Mouse (Mus musculus): ENCODE data around the gene Rims1. TPM values are rescaled to one million over a fixed set of nuclear protein-coding genes. Genes with fewer than 3 reads are reported as not detected.
A peak's percentile ranks its signal among the peaks of the same experiment; 100 is the strongest.

The Rims1 gene
- total RNA-seq (2021) (under 1 TPM; 0.29 to 0.34 TPM), polyA plus RNA-seq (2012; rRNA removed) (0.06 TPM in 1 of 2 replicates, not detected in the other)
- long read RNA-seq: 0 reads

GRCm38 (mm10) chr1:22805726-22806625 lies at the start of gene Rims1:
Rims1 (minus strand) TSS chr1:22805994.
- H3K36me3 ChIP-seq (ENCODE audit: control insufficient read depth, insufficient read depth, low read length): no peaks in the 10 kb centered on the region
- intact Hi-C loops (cut with DNase I): loop anchor here (10.0 kb wide), 1 partner anchor 329 kb away; no protein-coding TSS in a partner anchor
- peak; percentile 39 to 53 for DNase-seq
- peak within 1 kb of the TSS; percentile 45 for H3K4me3 ChIP-seq
- no peaks in the 10 kb centered on the region for H3K79me2 ChIP-seq (replicated peaks; ENCODE audit: control insufficient read depth, insufficient read depth, low read length)
- H3K27me3 ChIP-seq (ENCODE audit: control insufficient read depth, insufficient read depth, low read length): peaks cover 9% of the 10 kb centered on the region
- no peak within 1 kb of the TSS for H3K27ac ChIP-seq
- WGBS: 1% methylated on average over 58 of the region's 76 CpGs
- TF ChIP-seq CTCF (IDR thresholded peaks at IDR 0.05) (no peak), POLR2A (IDR thresholded peaks at IDR 0.05; ENCODE audit: insufficient read depth, low read depth, low read length) (no peak), EP300 (IDR thresholded peaks at IDR 0.05; ENCODE audit: insufficient read depth, low read depth, low read length) (no peak)
- peak within 1 kb of the TSS; percentile 56 for H3K9ac ChIP-seq (ENCODE audit: low read depth, low read length)
- no peaks in the 10 kb centered on the region for H3K4me1 ChIP-seq (ENCODE audit: control insufficient read depth, insufficient read depth, low read length)

DNA sequence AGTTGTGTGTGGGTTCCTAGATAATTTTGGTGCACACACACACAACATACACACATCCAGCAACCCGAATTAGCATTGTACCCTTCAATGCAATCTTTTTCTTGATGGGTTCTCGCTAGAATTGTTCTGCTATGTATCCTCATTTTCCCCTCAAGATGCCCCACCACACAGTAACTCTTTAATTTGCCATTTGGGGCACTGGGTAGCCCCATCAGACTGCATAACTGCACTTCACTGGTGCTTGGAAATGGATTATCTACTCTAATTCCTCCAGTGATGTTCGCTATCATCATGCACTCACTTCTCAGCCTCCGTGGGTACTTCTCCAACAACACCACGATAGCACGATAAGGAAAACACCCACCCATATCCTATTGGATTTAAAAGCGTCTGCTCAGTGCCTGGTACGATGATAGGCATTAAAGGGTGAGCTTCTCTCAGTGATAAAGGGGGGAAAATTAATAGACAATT lies 867 bp upstream of the Rims1 start:
- Histone ChIP-seq H3K27me3 (ENCODE audit: control insufficient read depth, insufficient read depth, low read length) (peaks cover 9% of the 10 kb centered on the region), H3K4me1 (ENCODE audit: control insufficient read depth, insufficient read depth, low read length) (no peaks in the 10 kb centered on the region), H3K27ac (no peak overlapping the region), H3K9ac (ENCODE audit: low read depth, low read length) (no peak overlapping the region), H3K4me3 (no peak overlapping the region), H3K79me2 (replicated peaks; ENCODE audit: control insufficient read depth, insufficient read depth, low read length) (no peaks in the 10 kb centered on the region), H3K36me3 (ENCODE audit: control insufficient read depth, insufficient read depth, low read length) (no peaks in the 10 kb centered on the region)
- intact Hi-C loops (cut with DNase I): loop anchor here (10.0 kb wide), 1 partner anchor 328 kb away; no protein-coding TSS in a partner anchor
- 23% methylated on average over 8 of the region's 8 CpGs for WGBS
- no peak for DNase-seq
- TF ChIP-seq CTCF (IDR thresholded peaks at IDR 0.05): no peak
- TF ChIP-seq EP300 (IDR thresholded peaks at IDR 0.05; ENCODE audit: insufficient read depth, low read depth, low read length): no peak
- TF ChIP-seq POLR2A (IDR thresholded peaks at IDR 0.05; ENCODE audit: insufficient read depth, low read depth, low read length): no peak

DNA sequence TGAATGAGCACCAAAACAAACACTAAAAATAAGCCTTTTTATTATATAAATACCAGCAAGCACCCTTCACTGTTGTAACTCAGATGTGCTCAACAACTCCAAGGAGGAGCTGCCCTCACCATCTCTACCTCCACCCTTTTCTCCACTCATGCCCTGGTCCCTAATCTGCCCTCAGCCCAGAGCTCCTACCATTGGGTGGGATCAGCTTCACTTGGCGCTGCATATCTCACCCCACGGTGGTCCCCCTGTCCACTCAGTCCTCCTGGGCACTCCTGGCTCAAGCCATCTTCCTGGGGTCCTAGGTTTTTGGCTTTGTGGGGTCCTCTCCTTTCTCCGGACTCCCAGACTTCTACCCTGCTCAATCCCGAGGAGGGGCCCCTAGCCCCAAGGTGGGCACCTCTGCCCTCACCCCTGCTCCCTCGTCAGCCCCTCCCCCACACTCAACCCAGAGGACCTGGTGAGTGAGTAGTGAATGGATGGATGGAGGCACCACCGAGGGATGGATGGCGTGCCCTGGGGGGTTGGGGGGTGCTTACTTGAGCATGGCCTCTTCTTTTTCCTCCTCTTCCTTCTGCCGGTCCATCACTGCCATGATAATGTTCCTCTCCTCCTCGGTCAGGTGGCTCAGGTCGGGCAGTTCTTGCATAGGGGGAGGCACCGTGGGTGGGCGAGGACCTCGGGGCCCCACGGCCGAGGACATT lies 619 bp downstream of the Rims1 start:
- WGBS: 11% methylated on average over 15 of the region's 15 CpGs
- DNase-seq: no peak
- no peak overlapping the region for H3K27ac ChIP-seq
- intact Hi-C loops (cut with DNase I): loop anchor here (10.0 kb wide), 1 partner anchor 330 kb away; no protein-coding TSS in a partner anchor
- no peaks in the 10 kb centered on the region for H3K36me3 ChIP-seq (ENCODE audit: control insufficient read depth, insufficient read depth, low read length)
- peaks cover 9% of the 10 kb centered on the region for H3K27me3 ChIP-seq (ENCODE audit: control insufficient read depth, insufficient read depth, low read length)
- peak overlapping the region; percentile 45 for H3K4me3 ChIP-seq
- peak overlapping the region; percentile 56 for H3K9ac ChIP-seq (ENCODE audit: low read depth, low read length)
- no peaks in the 10 kb centered on the region for H3K79me2 ChIP-seq (replicated peaks; ENCODE audit: control insufficient read depth, insufficient read depth, low read length)
- no peak for TF ChIP-seq CTCF (IDR thresholded peaks at IDR 0.05)
- TF ChIP-seq EP300 (IDR thresholded peaks at IDR 0.05; ENCODE audit: insufficient read depth, low read depth, low read length): no peak
- TF ChIP-seq POLR2A (IDR thresholded peaks at IDR 0.05; ENCODE audit: insufficient read depth, low read depth, low read length): no peak
- H3K4me1 ChIP-seq (ENCODE audit: control insufficient read depth, insufficient read depth, low read length): no peaks in the 10 kb centered on the region

GRCm38 (mm10) chr1:22804148-22804885 lies 1.5 kb downstream of the Rims1 start:
- TF ChIP-seq EP300 (IDR thresholded peaks at IDR 0.05; ENCODE audit: insufficient read depth, low read depth, low read length): no peak
- no peak for TF ChIP-seq CTCF (IDR thresholded peaks at IDR 0.05)
- TF ChIP-seq POLR2A (IDR thresholded peaks at IDR 0.05; ENCODE audit: insufficient read depth, low read depth, low read length): no peak
- Histone ChIP-seq H3K4me1 (ENCODE audit: control insufficient read depth, insufficient read depth, low read length) (no peaks in the 10 kb centered on the region), H3K36me3 (ENCODE audit: control insufficient read depth, insufficient read depth, low read length) (no peaks in the 10 kb centered on the region), H3K79me2 (replicated peaks; ENCODE audit: control insufficient read depth, insufficient read depth, low read length) (no peaks in the 10 kb centered on the region), H3K27ac (no peak overlapping the region), H3K9ac (ENCODE audit: low read depth, low read length) (no peak overlapping the region), H3K27me3 (ENCODE audit: control insufficient read depth, insufficient read depth, low read length) (peaks cover 9% of the 10 kb centered on the region), H3K4me3 (no peak overlapping the region)
- 72% methylated on average over 4 of the region's 4 CpGs for WGBS
- no peak for DNase-seq
- intact Hi-C loops (cut with DNase I): loop anchor here (10.0 kb wide), 1 partner anchor 330 kb away; no protein-coding TSS in a partner anchor

- Histone ChIP-seq H3K27ac (no peak overlapping the region), H3K79me2 (replicated peaks; ENCODE audit: control insufficient read depth, insufficient read depth, low read length) (no peaks in the 10 kb centered on the region), H3K36me3 (ENCODE audit: control insufficient read depth, insufficient read depth, low read length) (no peaks in the 10 kb centered on the region), H3K4me1 (ENCODE audit: control insufficient read depth, insufficient read depth, low read length) (no peaks in the 10 kb centered on the region), H3K4me3 (no peak overlapping the region), H3K27me3 (ENCODE audit: control insufficient read depth, insufficient read depth, low read length) (peaks cover 9% of the 10 kb centered on the region), H3K9ac (ENCODE audit: low read depth, low read length) (no peak overlapping the region)
- DNase-seq: no peak
- intact Hi-C loops (cut with DNase I): loop anchor here (10.0 kb wide), 1 partner anchor 331 kb away; no protein-coding TSS in a partner anchor
- no peak for TF ChIP-seq EP300 (IDR thresholded peaks at IDR 0.05; ENCODE audit: insufficient read depth, low read depth, low read length)
- TF ChIP-seq CTCF (IDR thresholded peaks at IDR 0.05): no peak
- no peak for TF ChIP-seq POLR2A (IDR thresholded peaks at IDR 0.05; ENCODE audit: insufficient read depth, low read depth, low read length)
- 83% methylated on average over 2 of the region's 2 CpGs for whole genome bisulfite sequencing
Observed at GRCm38 (mm10) chr1:22803471-22803870, 2.3 kb downstream of the Rims1 start.
